Mouse (Mus musculus): ENCODE results near the gene Pdzd2.

The Pdzd2 gene

DNA sequence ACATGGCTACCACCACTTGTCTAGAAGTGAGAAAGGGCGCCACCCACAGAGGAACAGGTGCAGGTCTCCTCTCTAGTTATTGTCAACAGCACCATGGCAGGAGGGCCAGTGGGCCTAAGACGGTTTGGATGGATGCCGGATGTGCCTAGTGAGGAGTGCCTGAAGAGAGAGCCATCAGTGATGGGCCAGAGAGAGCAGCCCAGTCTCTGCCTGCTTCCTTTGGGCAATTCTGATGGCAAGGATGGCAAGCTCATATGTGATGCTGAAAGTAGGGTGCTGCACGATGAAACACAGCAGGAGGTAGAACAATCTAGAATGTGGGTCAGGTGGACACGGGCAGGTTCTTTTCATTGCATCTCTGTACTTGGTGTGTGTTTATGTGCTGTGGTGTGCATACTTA, 117.0 kb downstream of the Pdzd2 start:
- DNase-seq (ENCODE audit: low spot score) = no peak

DNA sequence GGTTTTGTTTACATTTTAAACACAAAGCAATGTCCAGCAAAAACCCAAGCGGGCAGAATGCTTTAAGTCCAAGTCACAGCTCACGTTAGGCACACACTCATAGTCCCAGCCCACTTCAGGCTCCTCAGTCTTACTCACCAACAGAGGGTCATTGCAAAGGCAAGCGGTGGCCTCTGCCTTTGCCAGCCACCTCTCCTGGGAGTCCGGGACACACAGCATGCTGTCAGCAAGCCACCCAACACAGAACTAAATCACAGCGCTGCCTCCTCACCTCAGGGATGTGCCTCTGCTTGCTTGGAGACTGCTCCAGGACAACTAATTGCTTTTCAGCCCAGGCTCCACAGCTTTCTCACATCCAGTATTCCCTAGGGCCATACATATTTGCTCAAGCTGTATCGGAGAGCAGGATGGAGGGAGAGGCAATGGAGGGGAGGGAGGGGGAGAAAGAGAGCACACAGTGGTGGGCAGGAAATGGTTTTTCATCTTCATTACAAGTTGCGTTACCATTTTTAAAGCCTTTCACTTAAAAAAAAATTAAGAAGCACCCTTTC, 117.6 kb downstream of the Pdzd2 start:
- no peak for DNase-seq (ENCODE audit: low spot score)

DNA sequence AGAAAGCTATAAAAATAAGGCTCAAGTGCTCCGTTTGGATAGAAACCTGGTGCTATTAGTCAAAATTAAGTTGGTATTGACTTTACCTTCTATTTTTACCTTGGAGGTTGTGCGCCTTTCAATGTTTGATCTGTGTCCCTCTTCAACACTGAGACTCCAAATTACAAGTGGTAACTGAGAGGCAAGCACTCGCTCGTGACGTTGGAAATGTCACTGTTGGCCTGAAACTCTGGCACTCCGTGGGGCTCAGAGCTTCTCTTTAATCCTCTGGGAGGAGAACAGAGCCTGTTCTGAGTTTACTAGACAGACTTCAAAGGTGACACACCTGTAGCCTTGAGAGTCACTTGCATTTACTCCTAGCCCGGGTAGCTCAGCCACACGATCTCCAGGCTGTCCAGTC, 120.5 kb downstream of the Pdzd2 start:
- no peak for DNase-seq (ENCODE audit: low spot score)

DNA sequence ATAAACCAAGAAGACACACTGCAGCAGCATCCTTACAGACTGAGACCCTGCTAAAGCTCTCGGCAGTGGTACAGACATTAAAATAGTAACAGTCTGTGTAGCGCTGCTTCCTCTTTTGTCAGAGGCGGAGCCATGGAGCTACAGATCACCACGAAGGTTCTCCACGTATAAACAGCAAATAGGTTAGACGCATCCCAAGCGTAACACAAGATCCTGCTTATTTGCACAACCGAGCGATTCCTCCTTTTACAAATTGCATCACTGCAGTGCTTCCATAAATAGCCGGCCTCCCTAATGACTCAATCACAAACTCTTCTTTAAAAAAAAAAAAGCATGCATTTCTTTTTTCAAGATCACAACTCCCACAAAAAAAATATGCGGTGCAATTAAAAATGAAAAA, 122.1 kb downstream of the Pdzd2 start:
- DNase-seq (ENCODE audit: low spot score) = no peak

DNA sequence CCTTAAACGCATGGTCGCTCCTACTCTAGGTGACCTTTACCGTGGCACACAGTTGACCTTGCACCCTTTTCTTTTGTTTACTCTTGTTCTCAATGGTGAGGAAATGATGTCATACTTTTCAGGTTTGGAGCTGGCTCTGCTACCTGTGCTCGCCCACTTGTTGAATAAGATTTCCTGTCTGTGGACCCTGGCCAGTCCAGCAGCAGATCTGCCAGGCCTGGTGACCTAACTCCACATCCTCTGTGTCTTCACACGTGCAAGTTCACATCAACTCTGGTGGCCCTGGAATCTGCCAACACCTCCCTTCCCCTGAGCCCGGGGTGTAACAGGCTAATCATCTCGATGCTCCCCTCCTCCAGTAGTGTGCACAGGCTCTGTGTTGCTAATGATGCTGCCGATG, 122.5 kb downstream of the Pdzd2 start:
- DNase-seq (ENCODE audit: low spot score) = no peak

- no peak for DNase-seq (ENCODE audit: low spot score)
Observed at GRCm38 (mm10) chr15:12614944-12615878, 124.5 kb downstream of the Pdzd2 start.

- DNase-seq (ENCODE audit: low spot score) = no peak
Observed at GRCm38 (mm10) chr15:12614011-12614410, 125.7 kb downstream of the Pdzd2 start.

DNA sequence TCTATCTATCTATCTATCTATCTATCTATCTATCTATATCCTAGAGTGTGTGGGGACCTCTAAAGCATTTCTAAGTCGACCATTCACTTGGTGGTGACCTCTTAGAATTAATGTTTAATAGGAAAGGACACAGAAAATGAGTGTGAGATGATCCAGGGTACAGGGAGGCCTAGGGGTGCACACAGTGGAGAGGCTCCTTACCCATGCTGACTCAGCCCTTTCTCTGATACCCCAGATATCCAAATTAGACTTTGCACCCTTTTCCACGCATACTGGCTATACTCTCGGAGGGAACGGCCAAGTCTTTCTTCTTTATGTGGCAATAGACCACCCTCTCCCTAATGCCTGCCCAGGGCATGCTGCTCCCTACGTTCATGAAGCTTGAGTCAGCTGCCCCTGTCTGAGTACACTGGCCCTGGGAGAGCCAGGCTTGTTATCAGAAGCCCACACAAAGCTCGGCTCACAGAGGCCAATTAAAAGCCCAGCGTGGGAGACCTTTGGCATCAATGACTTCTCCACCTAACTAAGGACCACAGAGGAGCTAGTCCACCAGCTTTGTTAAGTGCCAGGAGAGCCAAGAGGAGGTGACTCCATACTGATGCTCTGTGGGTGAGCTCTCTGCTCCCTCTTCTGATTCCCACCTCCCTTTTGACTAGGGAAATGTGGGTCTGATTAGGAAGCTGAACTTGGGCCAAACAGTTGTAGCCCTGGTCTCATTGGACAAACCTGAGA, 126.6 kb downstream of the Pdzd2 start:
- DNase-seq (ENCODE audit: low spot score) = no peak

GRCm38 (mm10) chr15:12608090-12608489, 131.6 kb downstream of the Pdzd2 start:
- DNase-seq (ENCODE audit: low spot score) = no peak

DNA sequence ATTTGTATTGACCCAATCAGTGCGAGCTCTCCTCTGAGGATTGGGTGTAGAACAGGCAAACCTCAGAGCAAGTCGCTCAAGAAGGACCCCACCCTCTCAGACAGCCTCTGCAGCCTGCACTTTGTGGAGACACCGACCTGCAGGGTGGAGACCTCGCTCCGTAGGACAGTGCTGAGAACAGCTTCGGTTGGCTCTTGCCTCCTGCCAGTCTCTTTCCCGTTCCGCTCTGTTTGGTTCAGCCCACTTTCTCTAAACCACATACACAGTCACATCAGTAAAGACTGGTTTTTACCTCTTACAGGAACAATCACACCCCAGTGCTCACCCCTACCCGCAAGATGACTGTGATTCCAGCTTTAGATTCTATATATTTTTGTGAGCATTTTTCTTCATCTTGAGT, 133.4 kb downstream of the Pdzd2 start:
- DNase-seq (ENCODE audit: low spot score) = no peak

DNA sequence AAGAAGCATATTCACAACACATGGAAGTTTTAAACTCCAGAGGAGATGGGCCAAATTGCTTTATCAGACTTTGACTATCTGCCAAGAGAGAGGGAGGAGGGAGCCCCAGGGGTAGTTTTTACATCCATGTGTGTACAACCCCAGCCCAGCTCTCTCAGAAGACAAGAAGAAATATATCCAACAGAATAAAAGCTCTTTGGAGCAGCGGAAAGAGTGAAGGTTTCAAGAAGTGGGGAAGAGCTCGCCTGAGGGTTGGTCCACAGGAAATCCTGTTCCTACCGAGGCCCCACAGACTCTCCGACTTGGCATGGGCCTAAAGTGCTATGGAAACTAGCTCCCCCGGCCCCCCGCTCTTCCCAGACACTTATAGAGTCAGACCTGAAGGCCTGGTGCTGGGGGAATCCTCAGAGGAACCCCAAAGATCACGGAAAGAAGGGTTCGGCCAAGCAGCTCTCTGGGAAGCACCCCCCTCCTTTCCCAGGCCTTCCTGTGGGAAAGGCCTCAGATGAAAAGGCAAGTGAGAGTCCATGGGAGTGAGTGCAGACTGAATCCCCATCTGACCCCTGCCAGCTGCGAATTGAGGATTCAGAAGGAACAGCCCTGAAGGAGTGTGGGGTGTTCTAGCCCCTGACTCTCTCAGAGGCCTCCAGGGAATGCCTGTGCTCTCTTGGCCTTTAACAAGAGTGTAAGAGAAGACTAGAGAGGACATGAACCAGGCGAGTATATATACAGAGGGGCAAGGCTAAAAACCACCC, 134.3 kb downstream of the Pdzd2 start:
- no peak for DNase-seq (ENCODE audit: low spot score)

DNA sequence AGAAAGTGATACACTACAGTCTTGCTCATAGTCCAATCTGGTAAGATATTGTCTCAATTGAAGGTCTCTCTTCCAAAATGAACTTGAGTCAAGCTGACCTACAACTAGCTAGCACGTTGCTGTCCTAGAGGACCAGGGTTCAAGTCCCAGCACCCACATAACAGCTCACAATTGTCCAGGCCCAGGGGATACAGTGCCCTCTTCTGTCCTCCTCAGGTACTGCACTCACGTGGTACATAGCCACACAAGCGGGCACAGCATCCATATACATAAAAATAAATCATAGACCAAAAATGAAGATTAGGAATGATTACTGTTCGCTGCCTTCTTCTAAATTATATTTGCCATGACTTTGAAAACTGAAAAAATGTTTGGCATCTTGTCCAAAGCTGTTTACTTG, 136.1 kb downstream of the Pdzd2 start:
- no peak for DNase-seq (ENCODE audit: low spot score)

GRCm38 (mm10) chr15:12593094-12593493, 146.6 kb downstream of the Pdzd2 start:
- DNase-seq (ENCODE audit: low spot score) = no peak

DNA sequence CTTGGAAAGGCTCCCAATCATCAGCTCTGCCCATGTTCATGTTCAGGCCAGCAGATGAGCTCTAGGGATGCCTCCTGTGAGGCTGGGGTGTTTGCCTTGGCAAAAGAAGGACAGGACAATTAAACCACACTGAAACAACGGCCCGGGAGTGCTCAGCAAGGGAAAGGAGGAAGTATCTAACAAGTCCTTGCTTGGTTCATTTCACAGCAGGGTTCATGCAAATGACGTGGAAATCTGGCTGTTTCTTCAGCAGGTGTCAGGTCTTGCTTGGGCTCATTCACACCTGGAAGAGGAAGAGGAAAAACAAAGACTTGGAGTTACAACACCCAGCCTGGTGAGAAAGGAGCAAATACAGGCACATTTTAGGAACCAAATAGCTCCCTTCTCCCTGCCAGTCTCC, 147.1 kb downstream of the Pdzd2 start:
- no peak for DNase-seq (ENCODE audit: low spot score)

DNA sequence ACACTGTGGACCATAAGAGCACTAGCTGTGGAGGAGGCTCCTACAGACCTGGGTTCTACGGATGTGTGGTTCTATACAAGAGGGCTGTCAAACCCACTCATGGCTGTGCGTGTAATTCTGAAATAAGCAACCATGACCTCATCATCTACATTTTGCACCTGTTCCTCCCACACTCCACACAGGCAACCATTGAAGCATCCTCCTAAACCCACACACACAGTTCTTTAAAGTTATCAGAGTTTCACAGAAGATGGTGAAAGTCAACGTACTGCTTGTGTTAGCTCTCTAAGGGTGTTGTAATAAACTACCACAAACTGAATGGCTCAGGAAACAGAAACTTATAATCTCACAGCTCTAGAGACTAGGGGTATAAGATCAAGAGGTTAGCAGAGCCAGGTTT, 151.1 kb downstream of the Pdzd2 start:
- DNase-seq (ENCODE audit: low spot score) = no peak

DNA sequence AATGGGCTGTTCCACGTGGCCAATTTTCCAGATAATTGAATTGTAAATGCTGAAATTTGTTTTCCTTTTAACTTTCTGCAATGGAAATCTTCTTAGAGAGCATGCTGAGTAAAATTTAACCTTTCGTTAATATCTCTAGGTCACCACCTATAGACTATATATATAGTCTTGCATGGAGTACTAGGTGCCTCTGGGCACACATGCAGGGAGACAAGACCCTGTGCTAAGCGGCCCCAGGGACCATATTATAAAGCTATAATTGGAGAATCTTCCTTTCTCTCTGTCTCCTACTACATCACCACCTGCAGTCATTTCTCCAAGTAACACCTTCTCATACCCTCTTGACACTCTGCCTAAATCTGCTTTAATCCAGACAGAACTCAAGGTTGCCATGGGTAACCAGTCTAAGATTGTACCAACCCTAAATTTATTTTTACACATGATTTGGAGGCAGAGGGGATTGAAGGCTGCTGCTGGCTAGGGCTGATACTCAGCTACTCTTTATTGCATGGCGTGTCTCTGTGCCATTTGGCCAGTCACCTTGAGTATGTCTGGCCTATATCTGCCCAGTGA, 152.8 kb downstream of the Pdzd2 start:
- no peak for DNase-seq (ENCODE audit: low spot score)

DNA sequence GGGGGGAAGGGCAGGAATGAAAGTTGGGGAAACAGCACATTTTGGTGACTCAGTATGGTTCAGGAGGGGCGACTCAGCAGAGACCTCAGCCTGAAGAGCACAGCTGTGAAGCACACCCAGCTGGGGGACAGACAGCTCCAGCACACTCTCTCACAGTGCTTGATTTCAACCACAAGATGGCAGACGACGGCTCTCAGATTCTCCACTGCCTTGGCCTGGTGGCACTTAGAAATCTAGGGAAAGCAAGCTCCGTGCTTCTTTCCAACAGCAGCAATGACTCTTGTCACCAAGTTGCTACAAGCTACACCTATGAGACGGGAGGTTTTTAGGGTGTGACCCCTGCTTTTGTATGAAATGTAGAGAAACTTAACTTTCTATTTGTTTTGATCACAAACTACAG, 153.6 kb downstream of the Pdzd2 start:
- peak; percentile 71 for DNase-seq (ENCODE audit: low spot score)

DNA sequence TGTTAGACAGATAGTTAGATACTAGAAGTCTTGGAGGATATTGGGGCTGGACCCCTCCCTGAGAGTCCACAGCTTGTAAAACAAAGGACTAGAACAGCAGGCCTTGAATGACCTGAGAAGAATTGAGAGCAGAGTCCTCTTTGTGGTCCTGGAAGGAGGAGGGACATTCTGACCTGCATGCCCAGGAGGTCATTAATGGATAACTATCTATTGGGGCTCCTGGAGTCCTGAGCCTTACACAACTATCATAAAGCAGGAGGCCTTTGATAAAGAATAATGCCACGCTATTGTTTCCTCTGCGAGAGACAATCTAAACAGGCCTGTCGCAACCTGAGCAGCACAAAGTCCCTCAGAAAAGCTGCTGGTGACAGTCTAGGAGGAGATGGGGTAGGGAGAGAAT, 156.7 kb downstream of the Pdzd2 start:
- no peak for DNase-seq (ENCODE audit: low spot score)

GRCm38 (mm10) chr15:12582471-12582870, 157.3 kb downstream of the Pdzd2 start:
- DNase-seq (ENCODE audit: low spot score) = peak; percentile 70

GRCm38 (mm10) chr15:12579196-12579595, 160.5 kb downstream of the Pdzd2 start:
- no peak for DNase-seq (ENCODE audit: low spot score)

- peak; percentile 34 for DNase-seq (ENCODE audit: low spot score)
Observed at GRCm38 (mm10) chr15:12578276-12578675, 161.4 kb downstream of the Pdzd2 start.

GRCm38 (mm10) chr15:12577715-12578114, 162.0 kb downstream of the Pdzd2 start:
- no peak for DNase-seq (ENCODE audit: low spot score)
